Mouse (Mus musculus) urinary bladder, adult 2 months (tissue): ENCODE results near the gene Prdm11. TPM values are rescaled to one million over a fixed set of nuclear protein-coding genes. Genes with fewer than 3 reads are reported as not detected.

Source experiments
- DNase-seq: peaks from one replicate; pipeline ENCODE4 v3.0.0; 2022; ENCODE audit warnings: low spot score
- polyA plus RNA-seq: library from polyadenylated mRNA; depleted of rRNA; stranded (reverse); fragments of >200 nt; gene quantifications from 2 replicates; pipeline ENCODE4 v1.2.3, GENCODE M21; 2012

Gene Prdm11
- polyA plus RNA-seq, 1 experiment: 4.6 TPM

GRCm38 (mm10) chr2:93011933-93012332 is 34.0 kb downstream of the Prdm11 start:
- DNase-seq: no peak

GRCm38 (mm10) chr2:93011465-93011864 is 34.5 kb downstream of the Prdm11 start:
- no peak for DNase-seq

GRCm38 (mm10) chr2:93007967-93008685 is 37.8 kb downstream of the Prdm11 start:
- DNase-seq: no peak

- DNase-seq: no peak
Observed at GRCm38 (mm10) chr2:93005028-93005427, 40.9 kb downstream of the Prdm11 start.

- DNase-seq: no peak
Observed at GRCm38 (mm10) chr2:92991976-92992375, 54.0 kb downstream of the Prdm11 start.

GRCm38 (mm10) chr2:92989593-92989992 is 56.4 kb downstream of the Prdm11 start:
- no peak for DNase-seq

GRCm38 (mm10) chr2:92987901-92988631 is 57.9 kb downstream of the Prdm11 start:
- no peak for DNase-seq

- DNase-seq: no peak
Observed at GRCm38 (mm10) chr2:92987108-92987618, 58.8 kb downstream of the Prdm11 start.

GRCm38 (mm10) chr2:92985600-92985999 is 60.4 kb downstream of the Prdm11 start:
- DNase-seq: no peak

- no peak for DNase-seq
Observed at GRCm38 (mm10) chr2:92985171-92985570, 60.8 kb downstream of the Prdm11 start.

GRCm38 (mm10) chr2:92984321-92985108 is 61.5 kb downstream of the Prdm11 start:
- no peak for DNase-seq

- no peak for DNase-seq
Observed at GRCm38 (mm10) chr2:92983273-92983620, 62.7 kb downstream of the Prdm11 start.

GRCm38 (mm10) chr2:92982591-92983272 is 63.2 kb downstream of the Prdm11 start:
- no peak for DNase-seq

GRCm38 (mm10) chr2:92980165-92980564 is 65.8 kb downstream of the Prdm11 start:
- no peak for DNase-seq

- DNase-seq: no peak
Observed at GRCm38 (mm10) chr2:92975031-92975790, 70.8 kb downstream of the Prdm11 start.

- DNase-seq: no peak
Observed at GRCm38 (mm10) chr2:92973646-92974045, 72.3 kb downstream of the Prdm11 start.

GRCm38 (mm10) chr2:92972071-92972470 is 73.9 kb downstream of the Prdm11 start:
- DNase-seq: no peak

- DNase-seq: no peak
Observed at GRCm38 (mm10) chr2:92971536-92971935, 74.4 kb downstream of the Prdm11 start.

GRCm38 (mm10) chr2:92971069-92971468 is 74.9 kb downstream of the Prdm11 start:
- DNase-seq: no peak

GRCm38 (mm10) chr2:92967839-92968166 is 78.2 kb downstream of the Prdm11 start:
- DNase-seq: no peak
